Mouse (Mus musculus) embryonic facial prominence, embryonic 14.5 days (tissue): ENCODE results near the gene Hoxd12. TPM values are rescaled to one million over a fixed set of nuclear protein-coding genes. Genes with fewer than 3 reads are reported as not detected.

Experiments used
- ATAC-seq: fragments of 200-750 bp; cut with Nextera tagmentation; 2 replicates; pipeline ENCODE4 v1.8.0; 2017; ENCODE audit warnings: low read depth, moderate number of reproducible peaks, moderate TSS enrichment
- DNase-seq: peaks from one replicate; pipeline ENCODE4 v3.0.0-alpha.2; 2015; ENCODE audit warnings: low spot score
- H3K27ac ChIP-seq: fragments of 300-500 bp; sonication (generic); replicated peaks from 2 replicates; pipeline ENCODE4 v1.5.1; 2014; ENCODE audit warnings: low read depth, mild to moderate bottlenecking, low read length, moderate library complexity
- H3K27me3 ChIP-seq: fragments of 300-500 bp; sonication (generic); replicated peaks from 2 replicates; pipeline ENCODE4 v1.6.1; 2014; ENCODE audit warnings: low read length; ENCODE audit not compliant: control insufficient read depth, insufficient read depth
- H3K36me3 ChIP-seq: fragments of 300-500 bp; sonication (generic); 2 replicates; pipeline ENCODE4 v1.6.1; 2014; ENCODE audit warnings: low read length, mixed read lengths; ENCODE audit not compliant: control insufficient read depth, insufficient read depth
- H3K4me1 ChIP-seq: fragments of 300-500 bp; sonication (generic); 2 replicates; pipeline ENCODE4 v1.6.1; 2014; ENCODE audit warnings: antibody characterized with exemption, low read length; ENCODE audit not compliant: control insufficient read depth, insufficient read depth
- H3K4me2 ChIP-seq: fragments of 300-500 bp; sonication (generic); 2 replicates; pipeline ENCODE4 v1.6.1; 2014; ENCODE audit warnings: low read depth, mild to moderate bottlenecking, low read length, moderate library complexity, mixed read lengths
- H3K4me3 ChIP-seq: fragments of 300-500 bp; sonication (generic); 2 replicates; pipeline ENCODE4 v1.5.1; 2014; ENCODE audit warnings: low read depth, mild to moderate bottlenecking, low read length
- H3K9ac ChIP-seq: fragments of 300-500 bp; sonication (generic); 2 replicates; pipeline ENCODE4 v1.6.1; 2014; ENCODE audit warnings: low read depth, mild to moderate bottlenecking, low read length, moderate library complexity, mixed read lengths
- H3K9me3 ChIP-seq: fragments of 300-500 bp; sonication (generic); 2 replicates; pipeline ENCODE4 v1.6.1; 2016; ENCODE audit warnings: low read length; ENCODE audit not compliant: control insufficient read depth
- WGBS: fragments of 180-500 bp; shearing (Covaris S2); extraction: QIAGEN DNeasy Blood & Tissue Kit; methylation state at CpG from one replicate; pipeline ENCODE4 v1.1.7; 2014; 5-methylcytosine and 5-hydroxymethylcytosine counted together
- polyA plus RNA-seq: library from polyadenylated mRNA; unstranded; fragments of >200 nt; fragmentation: Nextera tagmentation; extraction: Ambion mirVana; gene quantifications from 2 replicates; pipeline ENCODE4 v1.2.1, GENCODE M21; 2014

The Hoxd12 gene
- polyA plus RNA-seq, 1 experiment from 2014 or later = not detected

- H3K9ac ChIP-seq = no peak overlapping the region
- no peak overlapping the region for H3K27ac ChIP-seq
- H3K4me3 ChIP-seq = no peak overlapping the region
- H3K27me3 ChIP-seq = peaks cover 100% of the 10 kb centered on the region
- H3K9me3 ChIP-seq = no peaks in the 10 kb centered on the region
- peaks cover 6% of the 10 kb centered on the region for H3K4me1 ChIP-seq
- ATAC-seq (no peak), DNase-seq (no peak)
- no peak overlapping the region for H3K4me2 ChIP-seq
- no peaks in the 10 kb centered on the region for H3K36me3 ChIP-seq
- 3% methylated on average over 34 of the region's 34 CpGs for WGBS
Observed at GRCm38 (mm10) chr2:74696442-74697335, 21.9 kb downstream of the Hoxd12 start.

GRCm38 (mm10) chr2:74697567-74698121 lies 22.8 kb downstream of the Hoxd12 start, which contains the start of gene Hoxd9:
Hoxd9 (plus strand) TSS chr2:74697727.
- Histone ChIP-seq H3K4me3 (peak within 1 kb of the TSS; percentile 37), H3K4me2 (peak within 1 kb of the TSS; percentile 53), H3K9me3 (no peaks in the 10 kb centered on the region), H3K27ac (no peak within 1 kb of the TSS), H3K9ac (peak within 1 kb of the TSS; percentile 30), H3K27me3 (peaks cover 99% of the 10 kb centered on the region), H3K4me1 (peaks cover 6% of the 10 kb centered on the region), H3K36me3 (no peaks in the 10 kb centered on the region)
- no peak for DNase-seq
- ATAC-seq = peak; percentile 54; the same call in 1 of the 2 replicates
- under 1% methylated on average over 38 of the region's 43 CpGs for WGBS

GRCm38 (mm10) chr2:74698201-74699052 lies 23.6 kb downstream of the Hoxd12 start:
- H3K9me3 ChIP-seq = no peaks in the 10 kb centered on the region
- peak overlapping the region; percentile 53 for H3K4me2 ChIP-seq
- no peak overlapping the region for H3K27ac ChIP-seq
- peak overlapping the region; percentile 37 for H3K4me3 ChIP-seq
- H3K4me1 ChIP-seq = peaks cover 6% of the 10 kb centered on the region
- no peak for DNase-seq
- WGBS = under 1% methylated on average over 27 of the region's 86 CpGs
- H3K36me3 ChIP-seq = no peaks in the 10 kb centered on the region
- peaks cover 99% of the 10 kb centered on the region for H3K27me3 ChIP-seq
- ATAC-seq = peak; percentile 30; the same call in 1 of the 2 replicates
- peak overlapping the region; percentile 30 for H3K9ac ChIP-seq

DNA sequence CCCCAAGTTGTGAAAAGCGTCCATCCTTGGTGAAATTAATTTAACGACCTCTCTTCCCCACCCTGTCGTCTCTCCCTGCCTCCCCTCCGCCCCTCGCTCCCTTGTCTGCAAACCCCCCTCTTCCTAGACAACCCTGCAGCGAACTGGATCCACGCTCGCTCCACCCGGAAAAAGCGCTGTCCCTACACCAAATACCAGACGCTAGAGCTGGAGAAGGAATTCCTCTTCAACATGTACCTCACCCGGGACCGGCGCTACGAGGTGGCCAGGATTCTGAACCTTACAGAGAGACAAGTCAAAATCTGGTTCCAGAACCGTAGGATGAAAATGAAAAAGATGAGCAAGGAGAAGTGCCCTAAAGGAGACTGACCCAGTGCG lies 24.2 kb downstream of the Hoxd12 start:
- WGBS = 2% methylated on average over 17 of the region's 17 CpGs

DNA sequence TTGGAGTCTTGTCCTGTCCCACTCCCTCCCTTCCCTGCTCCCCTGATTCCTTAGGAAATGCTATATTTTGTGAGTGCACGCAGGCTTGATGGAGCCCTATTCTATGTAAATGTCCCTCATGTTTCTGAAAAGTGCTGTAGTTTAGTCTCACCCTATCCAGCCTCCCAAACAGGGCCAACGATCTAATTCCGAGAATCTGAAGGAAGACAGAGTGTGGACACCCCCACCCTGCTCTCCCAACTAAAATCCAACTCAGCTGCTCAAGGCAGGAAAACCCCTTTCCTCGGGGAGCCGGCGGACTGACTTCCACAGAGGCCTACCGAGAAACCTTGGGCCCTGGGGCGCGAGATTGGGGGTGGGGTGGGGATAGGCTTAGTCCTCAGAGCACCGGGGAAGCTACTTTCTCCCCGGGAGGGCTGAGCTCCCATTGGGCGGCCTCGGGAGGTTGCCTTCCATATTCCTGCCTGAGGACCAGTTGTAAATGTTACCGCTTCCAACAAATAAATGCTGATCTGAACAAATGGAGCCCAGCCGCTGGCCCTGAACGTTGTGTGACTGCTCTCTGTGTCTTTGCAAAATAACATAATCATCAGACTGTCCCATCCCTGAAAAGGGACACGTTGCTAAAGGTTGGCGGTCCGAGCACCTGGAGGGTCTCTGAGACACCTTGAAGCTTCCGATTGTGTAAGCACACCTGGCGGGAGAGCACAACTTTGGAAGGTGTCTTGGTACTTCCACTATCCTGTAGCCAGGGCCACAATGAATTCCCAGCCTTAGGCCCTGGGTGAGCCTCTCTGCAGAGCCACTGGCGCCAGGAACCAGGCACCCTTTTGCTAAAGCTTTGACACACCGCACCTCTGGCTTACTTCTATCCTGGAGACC lies 25.1 kb downstream of the Hoxd12 start:
- DNase-seq = no peak
- H3K9ac ChIP-seq = no peak overlapping the region
- no peak overlapping the region for H3K4me2 ChIP-seq
- 11% methylated on average over 20 of the region's 23 CpGs for WGBS
- no peak overlapping the region for H3K4me3 ChIP-seq
- no peaks in the 10 kb centered on the region for H3K9me3 ChIP-seq
- H3K36me3 ChIP-seq = no peaks in the 10 kb centered on the region
- ATAC-seq = no peak
- H3K27ac ChIP-seq = no peak overlapping the region
- peaks cover 99% of the 10 kb centered on the region for H3K27me3 ChIP-seq
- peaks cover 10% of the 10 kb centered on the region for H3K4me1 ChIP-seq

More for the DNA sequence above, 24.2 kb downstream of the Hoxd12 start:
- 0 out of 2 replicates have a peak overlapping the region, but pooled peaks have one; percentile 53 for H3K4me2 ChIP-seq
- H3K9ac ChIP-seq = no peak overlapping the region
- H3K4me1 ChIP-seq = peaks cover 6% of the 10 kb centered on the region
- peaks cover 99% of the 10 kb centered on the region for H3K27me3 ChIP-seq
- H3K4me3 ChIP-seq = peak overlapping the region; percentile 37
- DNase-seq (no peak), ATAC-seq (no peak)
- no peaks in the 10 kb centered on the region for H3K36me3 ChIP-seq
- H3K27ac ChIP-seq = no peak overlapping the region
- H3K9me3 ChIP-seq = no peaks in the 10 kb centered on the region

- ATAC-seq = no peak
- Histone ChIP-seq H3K27ac (no peak overlapping the region), H3K27me3 (peaks cover 97% of the 10 kb centered on the region), H3K9ac (no peak overlapping the region), H3K4me1 (peaks cover 17% of the 10 kb centered on the region), H3K4me3 (no peak overlapping the region), H3K4me2 (no peak overlapping the region), H3K9me3 (no peaks in the 10 kb centered on the region), H3K36me3 (no peaks in the 10 kb centered on the region)
- WGBS = 7% methylated on average over 22 of the region's 22 CpGs
- DNase-seq = no peak
Observed at GRCm38 (mm10) chr2:74700546-74701112, 25.8 kb downstream of the Hoxd12 start.

DNA sequence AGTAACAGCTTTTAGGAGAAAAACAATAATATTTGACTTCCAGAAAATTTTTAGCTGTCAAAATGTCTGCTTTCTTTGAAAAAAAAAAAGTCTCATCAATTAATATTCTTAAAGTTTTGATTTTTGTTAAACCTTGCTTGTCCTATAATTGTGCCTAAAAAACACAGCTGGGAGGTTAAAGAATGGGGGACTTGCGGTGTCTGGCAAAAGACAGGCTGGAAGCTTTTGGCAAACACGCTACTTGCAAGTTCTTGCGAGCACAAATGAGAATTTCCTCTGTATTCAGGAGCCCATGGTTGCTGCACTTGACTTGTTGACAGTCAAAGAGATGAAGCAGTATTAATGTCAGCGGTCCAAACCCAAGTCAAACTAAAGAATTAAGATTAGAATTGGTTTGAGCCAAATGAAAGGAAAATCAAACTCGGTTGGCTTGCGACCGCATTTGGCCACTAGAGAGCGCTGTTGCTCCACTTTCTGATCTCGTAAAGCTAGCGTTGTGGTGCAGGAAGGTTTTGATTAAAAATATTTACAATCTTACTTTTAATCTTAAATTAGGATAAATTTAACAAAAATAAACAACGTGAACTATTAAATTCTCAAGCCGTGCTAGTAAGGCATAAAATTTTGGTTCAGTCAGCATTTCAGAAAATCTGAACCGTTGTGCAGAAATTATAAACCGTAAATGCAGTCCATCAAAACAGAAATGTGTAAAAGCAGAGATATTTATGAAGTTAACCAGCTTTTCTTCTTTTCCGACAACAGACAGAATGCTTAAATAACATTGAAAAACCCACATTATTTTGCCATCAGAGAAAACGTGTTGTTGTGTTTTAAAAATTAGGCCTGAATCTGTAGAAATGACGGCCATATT lies 27.4 kb downstream of the Hoxd12 start:
- DNase-seq (peak; percentile 73), ATAC-seq (no peak)
- Histone ChIP-seq H3K4me3 (no peak overlapping the region), H3K9me3 (no peaks in the 10 kb centered on the region), H3K9ac (no peak overlapping the region), H3K4me1 (peaks cover 18% of the 10 kb centered on the region), H3K4me2 (no peak overlapping the region), H3K27ac (no peak overlapping the region), H3K27me3 (peaks cover 96% of the 10 kb centered on the region), H3K36me3 (no peaks in the 10 kb centered on the region)
- WGBS = 11% methylated on average over 17 of the region's 17 CpGs
